Mouse (Mus musculus): ENCODE measurements around the gene Nos3. TPM values are rescaled to one million over a fixed set of nuclear protein-coding genes. Genes with fewer than 3 reads are reported as not detected.

Gene Nos3
- polyA plus RNA-seq, 1 experiment from 2014 or later = 7.5 TPM

DNA sequence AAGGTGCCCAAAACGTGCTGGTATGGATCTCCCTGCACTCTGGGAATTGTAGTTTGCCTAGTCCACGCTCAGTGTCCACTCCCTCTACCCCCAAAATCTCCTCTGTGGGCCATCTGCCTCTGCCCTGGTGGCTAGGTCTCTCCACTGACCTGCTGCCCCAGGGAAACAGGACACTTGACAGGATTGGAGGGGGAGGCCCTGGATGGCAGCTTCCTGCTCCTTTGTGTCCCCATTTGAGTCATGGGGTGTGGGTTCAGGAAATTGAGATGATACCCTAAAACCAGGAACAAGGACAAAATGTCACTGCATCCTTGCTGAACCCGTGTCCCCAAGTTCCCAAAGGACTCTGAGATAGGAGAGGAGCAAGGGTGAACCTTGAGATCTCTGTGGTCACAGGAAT, 549 bp upstream of the Nos3 start:
- no peaks in the 10 kb centered on the region for H3K27me3 ChIP-seq (replicated peaks; ENCODE audit: control insufficient read depth, insufficient read depth, low read length)
- H3K27ac ChIP-seq (ENCODE audit: low read length) = no peak overlapping the region
- no peaks in the 10 kb centered on the region for H3K9me3 ChIP-seq (ENCODE audit: control insufficient read depth, low read length)
- H3K4me3 ChIP-seq (replicated peaks; ENCODE audit: low read length) = no peak overlapping the region
- no peak overlapping the region for H3K4me2 ChIP-seq (ENCODE audit: low read length)
- WGBS = 66% methylated on average over 3 of the region's 3 CpGs
- H3K36me3 ChIP-seq (ENCODE audit: control insufficient read depth, insufficient read depth) = no peaks in the 10 kb centered on the region
- H3K4me1 ChIP-seq (replicated peaks; ENCODE audit: control insufficient read depth, insufficient read depth, low read length) = no peaks in the 10 kb centered on the region
- no peak for ATAC-seq
- H3K9ac ChIP-seq (replicated peaks; ENCODE audit: low read depth, low read length) = no peak overlapping the region

DNA sequence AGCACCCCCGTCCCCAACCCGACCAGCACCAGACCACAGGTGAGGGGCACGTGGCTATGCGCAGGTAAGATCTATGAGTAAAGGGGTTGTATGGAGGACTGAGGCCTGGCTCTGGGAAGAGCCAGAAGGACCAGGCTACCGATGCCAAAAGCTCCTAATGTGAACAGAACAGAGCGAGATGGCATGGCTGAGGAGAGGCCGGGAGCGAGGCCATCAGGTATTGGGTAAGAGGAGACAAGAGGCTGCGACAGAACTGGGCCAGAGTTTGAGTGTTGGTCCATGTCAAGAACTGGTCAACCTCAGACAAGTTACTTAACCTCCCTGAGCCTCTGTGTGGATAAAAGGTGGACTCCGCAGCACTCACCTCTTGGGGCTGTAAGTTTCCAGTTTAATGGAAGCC, 353 bp downstream of the Nos3 start:
- WGBS = 85% methylated on average over 10 of the region's 10 CpGs
- H3K4me2 ChIP-seq (ENCODE audit: low read length) = no peak overlapping the region
- H3K27me3 ChIP-seq (replicated peaks; ENCODE audit: control insufficient read depth, insufficient read depth, low read length) = no peaks in the 10 kb centered on the region
- no peak overlapping the region for H3K9ac ChIP-seq (replicated peaks; ENCODE audit: low read depth, low read length)
- no peaks in the 10 kb centered on the region for H3K4me1 ChIP-seq (replicated peaks; ENCODE audit: control insufficient read depth, insufficient read depth, low read length)
- H3K27ac ChIP-seq (ENCODE audit: low read length) = no peak overlapping the region
- no peak for ATAC-seq
- H3K9me3 ChIP-seq (ENCODE audit: control insufficient read depth, low read length) = no peaks in the 10 kb centered on the region
- H3K36me3 ChIP-seq (ENCODE audit: control insufficient read depth, insufficient read depth) = no peaks in the 10 kb centered on the region
- no peak overlapping the region for H3K4me3 ChIP-seq (replicated peaks; ENCODE audit: low read length)

DNA sequence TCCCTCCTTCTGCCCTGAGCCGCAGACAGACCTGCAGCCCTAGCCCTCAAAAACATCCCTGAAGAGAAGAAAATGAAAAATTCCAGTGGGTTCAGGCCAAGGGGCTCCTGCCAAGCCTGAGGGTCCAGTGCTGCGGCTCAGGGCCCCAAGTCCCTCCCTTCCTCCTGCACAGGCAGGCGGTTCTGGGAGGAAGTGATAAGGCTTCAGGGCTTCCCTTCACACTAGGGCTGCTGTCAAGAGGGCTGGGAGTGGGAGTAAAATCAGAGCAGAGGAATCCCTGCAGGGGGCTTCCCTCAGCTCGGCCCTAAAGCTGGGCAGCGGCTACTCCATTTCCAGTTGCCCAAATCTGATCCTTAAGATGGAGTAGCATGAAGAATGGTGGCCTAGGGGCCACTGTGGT, 918 bp downstream of the Nos3 start:
- 54% methylated on average over 5 of the region's 5 CpGs for WGBS
- no peaks in the 10 kb centered on the region for H3K27me3 ChIP-seq (replicated peaks; ENCODE audit: control insufficient read depth, insufficient read depth, low read length)
- no peaks in the 10 kb centered on the region for H3K4me1 ChIP-seq (replicated peaks; ENCODE audit: control insufficient read depth, insufficient read depth, low read length)
- H3K36me3 ChIP-seq (ENCODE audit: control insufficient read depth, insufficient read depth) = no peaks in the 10 kb centered on the region
- H3K4me2 ChIP-seq (ENCODE audit: low read length) = no peak overlapping the region
- H3K4me3 ChIP-seq (replicated peaks; ENCODE audit: low read length) = no peak overlapping the region
- no peaks in the 10 kb centered on the region for H3K9me3 ChIP-seq (ENCODE audit: control insufficient read depth, low read length)
- no peak overlapping the region for H3K27ac ChIP-seq (ENCODE audit: low read length)
- H3K9ac ChIP-seq (replicated peaks; ENCODE audit: low read depth, low read length) = no peak overlapping the region
- ATAC-seq = no peak

DNA sequence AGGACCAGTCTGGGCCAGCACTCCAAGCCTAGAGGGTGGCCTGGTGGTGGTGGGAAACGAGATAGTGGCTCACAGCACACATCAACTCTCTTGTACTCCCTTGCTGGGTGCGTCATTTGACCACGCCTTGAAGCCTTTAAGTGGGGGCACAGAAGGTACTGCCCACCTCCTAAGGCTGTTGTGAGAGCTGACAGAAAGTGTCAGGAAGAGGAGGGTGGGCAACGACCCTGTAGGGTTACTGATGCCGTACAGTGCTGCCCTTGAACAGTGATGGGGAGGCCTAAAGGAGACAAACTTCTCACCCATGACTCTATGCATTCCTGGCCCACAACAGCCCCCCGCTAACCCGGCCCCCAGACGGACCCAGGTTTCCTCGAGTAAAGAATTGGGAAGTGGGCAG, 1.8 kb downstream of the Nos3 start:
- Histone ChIP-seq H3K36me3 (ENCODE audit: control insufficient read depth, insufficient read depth) (no peaks in the 10 kb centered on the region), H3K4me2 (ENCODE audit: low read length) (no peak overlapping the region), H3K27ac (ENCODE audit: low read length) (no peak overlapping the region), H3K9ac (replicated peaks; ENCODE audit: low read depth, low read length) (no peak overlapping the region), H3K4me3 (replicated peaks; ENCODE audit: low read length) (no peak overlapping the region), H3K9me3 (ENCODE audit: control insufficient read depth, low read length) (no peaks in the 10 kb centered on the region), H3K27me3 (replicated peaks; ENCODE audit: control insufficient read depth, insufficient read depth, low read length) (no peaks in the 10 kb centered on the region), H3K4me1 (replicated peaks; ENCODE audit: control insufficient read depth, insufficient read depth, low read length) (no peaks in the 10 kb centered on the region)
- no peak for ATAC-seq
- 79% methylated on average over 9 of the region's 9 CpGs for WGBS

DNA sequence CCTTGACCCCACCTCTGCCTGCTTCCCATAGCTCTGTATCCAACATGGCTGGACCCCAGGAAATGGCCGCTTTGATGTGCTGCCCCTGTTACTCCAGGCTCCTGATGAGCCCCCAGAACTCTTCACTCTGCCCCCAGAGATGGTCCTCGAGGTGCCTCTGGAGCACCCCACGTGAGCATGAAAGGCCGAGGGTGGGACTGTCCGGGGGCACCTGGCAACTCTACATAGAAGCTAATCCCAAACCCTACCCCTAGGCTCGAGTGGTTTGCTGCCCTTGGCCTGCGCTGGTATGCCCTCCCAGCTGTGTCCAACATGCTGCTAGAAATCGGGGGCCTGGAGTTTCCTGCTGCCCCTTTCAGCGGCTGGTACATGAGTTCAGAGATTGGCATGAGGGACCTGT, 5.2 kb downstream of the Nos3 start:
- Histone ChIP-seq H3K4me3 (replicated peaks; ENCODE audit: low read length) (no peak overlapping the region), H3K27ac (ENCODE audit: low read length) (no peak overlapping the region), H3K9ac (replicated peaks; ENCODE audit: low read depth, low read length) (no peak overlapping the region), H3K36me3 (ENCODE audit: control insufficient read depth, insufficient read depth) (no peaks in the 10 kb centered on the region), H3K9me3 (ENCODE audit: control insufficient read depth, low read length) (no peaks in the 10 kb centered on the region), H3K27me3 (replicated peaks; ENCODE audit: control insufficient read depth, insufficient read depth, low read length) (no peaks in the 10 kb centered on the region), H3K4me2 (ENCODE audit: low read length) (no peak overlapping the region), H3K4me1 (replicated peaks; ENCODE audit: control insufficient read depth, insufficient read depth, low read length) (peaks cover 8% of the 10 kb centered on the region)
- ATAC-seq = no peak
- WGBS = 89% methylated on average over 9 of the region's 9 CpGs

GRCm38 (mm10) chr5:24373807-24374206, 9.2 kb downstream of the Nos3 start:
- no peaks in the 10 kb centered on the region for H3K36me3 ChIP-seq (ENCODE audit: control insufficient read depth, insufficient read depth)
- no peak overlapping the region for H3K9ac ChIP-seq (replicated peaks; ENCODE audit: low read depth, low read length)
- H3K9me3 ChIP-seq (ENCODE audit: control insufficient read depth, low read length) = no peaks in the 10 kb centered on the region
- H3K4me2 ChIP-seq (ENCODE audit: low read length) = no peak overlapping the region
- no peaks in the 10 kb centered on the region for H3K27me3 ChIP-seq (replicated peaks; ENCODE audit: control insufficient read depth, insufficient read depth, low read length)
- H3K27ac ChIP-seq (ENCODE audit: low read length) = no peak overlapping the region
- no peak for ATAC-seq
- WGBS = 49% methylated on average over 5 of the region's 5 CpGs
- no peak overlapping the region for H3K4me3 ChIP-seq (replicated peaks; ENCODE audit: low read length)
- peaks cover 11% of the 10 kb centered on the region for H3K4me1 ChIP-seq (replicated peaks; ENCODE audit: control insufficient read depth, insufficient read depth, low read length)

DNA sequence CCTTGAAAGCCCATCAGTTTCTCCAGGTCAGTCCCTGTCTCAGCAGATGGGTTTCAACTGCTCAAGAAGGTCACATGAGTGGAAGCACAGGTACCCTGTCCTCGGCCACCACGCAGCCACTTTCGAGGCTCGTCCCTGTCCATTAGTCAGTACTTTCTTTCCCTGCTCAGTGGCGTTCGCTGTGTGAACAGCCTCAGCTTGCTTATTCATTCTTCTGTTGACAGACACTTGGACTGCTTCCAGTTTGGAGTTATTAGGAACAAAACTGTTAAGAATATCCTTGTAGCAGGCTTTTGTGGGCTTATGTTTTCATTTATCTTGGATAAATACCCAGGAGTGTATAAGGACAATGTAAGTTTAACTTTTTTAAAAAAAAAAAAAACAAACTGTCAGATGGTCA, 9.6 kb downstream of the Nos3 start:
- Histone ChIP-seq H3K4me3 (replicated peaks; ENCODE audit: low read length) (no peak overlapping the region), H3K36me3 (ENCODE audit: control insufficient read depth, insufficient read depth) (no peaks in the 10 kb centered on the region), H3K27me3 (replicated peaks; ENCODE audit: control insufficient read depth, insufficient read depth, low read length) (no peaks in the 10 kb centered on the region), H3K9ac (replicated peaks; ENCODE audit: low read depth, low read length) (no peak overlapping the region), H3K27ac (ENCODE audit: low read length) (no peak overlapping the region), H3K4me1 (replicated peaks; ENCODE audit: control insufficient read depth, insufficient read depth, low read length) (peaks cover 11% of the 10 kb centered on the region), H3K9me3 (ENCODE audit: control insufficient read depth, low read length) (no peaks in the 10 kb centered on the region), H3K4me2 (ENCODE audit: low read length) (no peak overlapping the region)
- peak; percentile 56 for ATAC-seq
- WGBS = 13% methylated on average over 6 of the region's 6 CpGs

DNA sequence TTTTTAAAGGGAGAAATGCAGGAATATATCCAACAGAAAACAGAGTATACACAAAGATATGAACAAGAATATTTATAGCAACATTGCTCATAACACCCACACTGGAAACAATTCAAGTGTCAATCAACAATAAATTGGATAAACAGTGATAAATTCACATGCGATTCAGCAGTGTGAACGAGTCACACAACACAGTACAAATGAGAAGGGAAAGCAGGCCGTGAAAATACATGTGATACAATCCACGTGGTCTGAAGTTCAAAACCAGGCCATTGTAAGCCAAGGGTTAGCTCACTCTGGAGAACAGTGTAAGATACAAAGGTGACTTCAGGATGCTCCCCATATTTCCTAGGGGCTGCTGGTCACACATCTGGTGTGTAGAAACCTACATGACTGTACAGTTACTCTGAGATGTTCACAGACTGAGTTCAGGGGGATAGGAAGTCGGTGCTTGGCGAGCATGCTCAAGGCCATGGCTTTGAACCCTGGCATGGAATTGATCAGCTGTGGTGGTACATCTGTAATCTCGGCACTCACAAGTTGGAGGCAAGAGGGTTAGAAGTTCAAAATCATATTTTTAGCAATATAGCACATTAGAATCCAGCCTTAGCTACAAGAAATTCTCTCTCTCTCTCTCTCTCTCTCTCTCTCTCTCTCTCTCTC, 10.2 kb downstream of the Nos3 start:
- Histone ChIP-seq H3K4me1 (replicated peaks; ENCODE audit: control insufficient read depth, insufficient read depth, low read length) (peaks cover 11% of the 10 kb centered on the region), H3K9me3 (ENCODE audit: control insufficient read depth, low read length) (no peaks in the 10 kb centered on the region), H3K27me3 (replicated peaks; ENCODE audit: control insufficient read depth, insufficient read depth, low read length) (no peaks in the 10 kb centered on the region), H3K4me2 (ENCODE audit: low read length) (no peak overlapping the region), H3K36me3 (ENCODE audit: control insufficient read depth, insufficient read depth) (no peaks in the 10 kb centered on the region), H3K4me3 (replicated peaks; ENCODE audit: low read length) (no peak overlapping the region), H3K9ac (replicated peaks; ENCODE audit: low read depth, low read length) (no peak overlapping the region), H3K27ac (ENCODE audit: low read length) (no peak overlapping the region)
- WGBS = 54% methylated on average over 7 of the region's 7 CpGs
- 0 out of 2 replicates have a peak, but pooled peaks have one; percentile 24 for ATAC-seq

GRCm38 (mm10) chr5:24378700-24379099, 14.1 kb downstream of the Nos3 start:
- H3K36me3 ChIP-seq (ENCODE audit: control insufficient read depth, insufficient read depth) = no peaks in the 10 kb centered on the region
- H3K27me3 ChIP-seq (replicated peaks; ENCODE audit: control insufficient read depth, insufficient read depth, low read length) = no peaks in the 10 kb centered on the region
- ATAC-seq = no peak
- H3K9ac ChIP-seq (replicated peaks; ENCODE audit: low read depth, low read length) = no peak overlapping the region
- H3K9me3 ChIP-seq (ENCODE audit: control insufficient read depth, low read length) = no peaks in the 10 kb centered on the region
- no peak overlapping the region for H3K27ac ChIP-seq (ENCODE audit: low read length)
- H3K4me2 ChIP-seq (ENCODE audit: low read length) = no peak overlapping the region
- WGBS = 68% methylated on average over 2 of the region's 2 CpGs
- H3K4me1 ChIP-seq (replicated peaks; ENCODE audit: control insufficient read depth, insufficient read depth, low read length) = peaks cover 18% of the 10 kb centered on the region
- H3K4me3 ChIP-seq (replicated peaks; ENCODE audit: low read length) = no peak overlapping the region

DNA sequence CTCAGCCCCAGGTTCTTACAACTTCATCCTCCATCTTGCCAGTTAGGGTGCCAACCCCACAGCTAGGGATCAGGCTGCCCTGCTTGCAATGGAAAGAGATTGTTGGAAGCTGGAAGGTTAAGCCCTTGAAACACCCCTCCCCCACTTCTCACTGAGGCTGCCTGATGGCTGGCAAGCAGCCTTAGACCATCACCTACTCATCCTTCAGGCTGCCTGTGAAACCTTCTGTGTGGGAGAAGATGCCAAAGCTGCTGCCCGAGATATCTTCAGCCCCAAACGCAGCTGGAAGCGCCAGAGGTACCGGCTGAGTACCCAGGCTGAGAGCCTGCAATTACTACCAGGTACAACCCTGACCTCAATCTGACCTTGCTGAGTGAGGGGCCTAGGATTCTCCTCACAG, 14.9 kb downstream of the Nos3 start:
- H3K4me2 ChIP-seq (ENCODE audit: low read length) = no peak overlapping the region
- H3K4me1 ChIP-seq (replicated peaks; ENCODE audit: control insufficient read depth, insufficient read depth, low read length) = peaks cover 20% of the 10 kb centered on the region
- H3K36me3 ChIP-seq (ENCODE audit: control insufficient read depth, insufficient read depth) = no peaks in the 10 kb centered on the region
- H3K9ac ChIP-seq (replicated peaks; ENCODE audit: low read depth, low read length) = no peak overlapping the region
- no peak overlapping the region for H3K4me3 ChIP-seq (replicated peaks; ENCODE audit: low read length)
- H3K9me3 ChIP-seq (ENCODE audit: control insufficient read depth, low read length) = no peaks in the 10 kb centered on the region
- no peaks in the 10 kb centered on the region for H3K27me3 ChIP-seq (replicated peaks; ENCODE audit: control insufficient read depth, insufficient read depth, low read length)
- ATAC-seq = no peak
- 78% methylated on average over 4 of the region's 4 CpGs for WGBS
- H3K27ac ChIP-seq (ENCODE audit: low read length) = no peak overlapping the region

Data from forebrain, embryonic 16.5 days (tissue).